Mouse (Mus musculus): ENCODE measurements around the gene Dusp16.

Gene Dusp16

GRCm38 (mm10) chr6:134743568-134743967, 48.9 kb downstream of the Dusp16 start:
- no peak for DNase-seq (ENCODE audit: low spot score in 2 of 2)

- no peak for DNase-seq (ENCODE audit: low spot score in 2 of 2)
Observed at GRCm38 (mm10) chr6:134736853-134737252, 55.6 kb downstream of the Dusp16 start.

GRCm38 (mm10) chr6:134733800-134734221, 58.6 kb downstream of the Dusp16 start:
- DNase-seq (ENCODE audit: low spot score in 2 of 2): no peak

- no peak for DNase-seq (ENCODE audit: low spot score in 2 of 2)
Observed at GRCm38 (mm10) chr6:134732813-134733212, 59.6 kb downstream of the Dusp16 start.

GRCm38 (mm10) chr6:134730978-134731377, 61.4 kb downstream of the Dusp16 start:
- no peak for DNase-seq (ENCODE audit: low spot score in 2 of 2)

- DNase-seq (ENCODE audit: low spot score in 2 of 2): no peak
Observed at GRCm38 (mm10) chr6:134725406-134725805, 67.0 kb downstream of the Dusp16 start.

GRCm38 (mm10) chr6:134723833-134724553, 68.4 kb downstream of the Dusp16 start:
- DNase-seq (ENCODE audit: low spot score in 2 of 2): no peak

GRCm38 (mm10) chr6:134723326-134723725, 69.1 kb downstream of the Dusp16 start:
- no peak for DNase-seq (ENCODE audit: low spot score in 2 of 2)

- DNase-seq (ENCODE audit: low spot score in 2 of 2): no peak
Observed at GRCm38 (mm10) chr6:134722906-134723305, 69.5 kb downstream of the Dusp16 start.

- DNase-seq (ENCODE audit: low spot score in 2 of 2): no peak
Observed at GRCm38 (mm10) chr6:134721729-134722269, 70.6 kb downstream of the Dusp16 start.

GRCm38 (mm10) chr6:134720150-134720549, 72.3 kb downstream of the Dusp16 start:
- no peak for DNase-seq (ENCODE audit: low spot score in 2 of 2)

- DNase-seq (ENCODE audit: low spot score in 2 of 2): no peak
Observed at GRCm38 (mm10) chr6:134719156-134719555, 73.3 kb downstream of the Dusp16 start.

GRCm38 (mm10) chr6:134718668-134719065, 73.8 kb downstream of the Dusp16 start:
- no peak for DNase-seq (ENCODE audit: low spot score in 2 of 2)

- peak; percentile 36 to 50 for DNase-seq (ENCODE audit: low spot score in 2 of 2)
Observed at GRCm38 (mm10) chr6:134717886-134718667, 74.3 kb downstream of the Dusp16 start.

- no peak for DNase-seq (ENCODE audit: low spot score in 2 of 2)
Observed at GRCm38 (mm10) chr6:134716168-134716587, 76.2 kb downstream of the Dusp16 start.

- DNase-seq (ENCODE audit: low spot score in 2 of 2): no peak
Observed at GRCm38 (mm10) chr6:134713897-134714296, 78.5 kb downstream of the Dusp16 start.

- DNase-seq (ENCODE audit: low spot score in 2 of 2): no peak
Observed at GRCm38 (mm10) chr6:134713321-134713720, 79.1 kb downstream of the Dusp16 start.

- no peak for DNase-seq (ENCODE audit: low spot score in 2 of 2)
Observed at GRCm38 (mm10) chr6:134710020-134710419, 82.4 kb downstream of the Dusp16 start.

GRCm38 (mm10) chr6:134706467-134706866, 86.0 kb downstream of the Dusp16 start:
- no peak for DNase-seq (ENCODE audit: low spot score in 2 of 2)

GRCm38 (mm10) chr6:134703053-134703690, 89.3 kb downstream of the Dusp16 start:
- no peak for DNase-seq (ENCODE audit: low spot score in 2 of 2)

- DNase-seq (ENCODE audit: low spot score in 2 of 2): no peak
Observed at GRCm38 (mm10) chr6:134702184-134702583, 90.2 kb downstream of the Dusp16 start.

GRCm38 (mm10) chr6:134701211-134701602, 91.2 kb downstream of the Dusp16 start:
- no peak for DNase-seq (ENCODE audit: low spot score in 2 of 2)
